Mouse (Mus musculus) embryonic fibroblast, embryonic 13.5 days (primary cell): ENCODE results near the gene Pole.

Experiments used
- CTCF ChIP-seq: IDR thresholded peaks from 2 replicates; pipeline ENCODE4 v1.5.1; 2011; ENCODE audit warnings: mild to moderate bottlenecking, control low read depth, low read length, moderate library complexity, borderline replicate concordance; ENCODE audit not compliant: insufficient read depth
- POLR2A ChIP-seq: IDR thresholded peaks from 2 replicates; pipeline ENCODE4 v1.6.1; 2011; ENCODE audit warnings: low read depth, mild to moderate bottlenecking, control low read depth, low read length, moderate library complexity

DNA sequence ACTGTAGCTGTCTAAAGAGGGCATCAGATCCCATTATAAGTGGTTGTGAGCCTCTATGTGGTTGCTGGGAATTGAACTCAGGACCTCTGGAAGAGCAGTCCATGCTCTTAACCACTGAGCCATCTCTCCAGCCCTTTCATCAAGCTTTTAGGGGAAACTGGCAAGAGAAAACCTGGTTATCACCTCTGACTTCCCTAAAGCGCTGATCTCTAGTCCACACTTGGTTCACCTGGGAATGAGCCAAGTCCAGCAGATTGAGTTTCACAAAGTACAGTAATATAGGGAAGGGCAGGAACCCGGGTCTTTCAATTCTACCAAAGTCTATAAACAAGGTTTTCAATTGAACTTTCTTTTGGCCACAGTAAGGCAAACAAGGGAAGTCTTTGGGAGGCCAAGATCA is 4.1 kb upstream of the Pole start:
- TF ChIP-seq CTCF: no peak
- no peak for TF ChIP-seq POLR2A
